Mouse (Mus musculus) spleen, adult 2 months (tissue): ENCODE measurements at regions not wholly inside any gene's neighbourhood (a gene's known extent, or its start where the extent isn't known, plus 50 kb on each side); places are given as distances from the start of the nearest gene placed in this dataset.

Experiments used
- CTCF ChIP-seq: fragments of 200-500 bp; IDR thresholded peaks from 2 replicates; pipeline ENCODE4 v1.5.1; 2011; ENCODE audit warnings: mild to moderate bottlenecking, inconsistent platforms; ENCODE audit not compliant: insufficient read depth, insufficient read length, insufficient replicate concordance; ENCODE audit errors: extremely low read depth
- POLR2A ChIP-seq: fragments of 200-500 bp; IDR thresholded peaks from 2 replicates; pipeline ENCODE4 v1.6.1; 2011; ENCODE audit warnings: low read depth, low read length, inconsistent platforms

- no peak for TF ChIP-seq POLR2A
- TF ChIP-seq CTCF, result no peak
These were observed 359.7 kb upstream of the Cd180 start for GRCm38 (mm10) chr13:102333667-102334066.
